Mouse (Mus musculus) MEL (cell line): ENCODE data around the gene Frem1. TPM values are rescaled to one million over a fixed set of nuclear protein-coding genes. Genes with fewer than 3 reads are reported as not detected.

Experiments
- DNase-seq: peaks from one replicate; pipeline ENCODE4 v3.0.0; 2011; ENCODE audit warnings: low read depth, low spot score
- H3K27ac ChIP-seq: 2 replicates; pipeline ENCODE4 v1.5.1; 2012; ENCODE audit warnings: low read depth, mild to moderate bottlenecking, control low read depth, low read length, moderate library complexity; ENCODE audit not compliant: control insufficient read depth
- H3K27me3 ChIP-seq, 2 experiments: fragments of 150-350 bp in 1 of 2; sonication (generic) in 1 of 2; 2 replicates each; pipeline ENCODE4 v1.6.1; 2012; ENCODE audit warnings: low read length in 2 of 2, mild to moderate bottlenecking in 2 of 2, improper control_type of control experiment in 1 of 2, moderate library complexity in 1 of 2; ENCODE audit not compliant: insufficient read depth in 2 of 2, control insufficient read depth in 1 of 2
- H3K36me3 ChIP-seq, 2 experiments: 2 replicates each; pipeline ENCODE4 v1.6.1; 2012 to 2014; ENCODE audit warnings: low read length in 2 of 2, improper control_type of control experiment in 1 of 2, inconsistent platforms in 1 of 2, mild to moderate bottlenecking in 1 of 2; ENCODE audit not compliant: insufficient read depth in 2 of 2, control insufficient read depth in 1 of 2
- H3K4me1 ChIP-seq, 2 experiments: fragments of 150-350 bp in 1 of 2; sonication (generic) in 1 of 2; 2 replicates each; pipeline ENCODE4 v1.6.1; 2012; ENCODE audit warnings: low read length in 2 of 2, improper control_type of control experiment in 1 of 2, mild to moderate bottlenecking in 1 of 2; ENCODE audit not compliant: insufficient read depth in 2 of 2, control insufficient read depth in 1 of 2
- H3K4me3 ChIP-seq, 2 experiments: fragments of 150-350 bp in 1 of 2; sonication (generic) in 1 of 2; 2 replicates each; pipeline ENCODE4 v1.5.1; 2012; ENCODE audit warnings: low read depth in 2 of 2, low read length in 2 of 2, mild to moderate bottlenecking in 2 of 2, moderate library complexity in 2 of 2, control low read depth in 1 of 2, improper control_type of control experiment in 1 of 2; ENCODE audit not compliant: control insufficient read depth in 1 of 2, insufficient read depth in 1 of 2
- H3K79me2 ChIP-seq: 2 replicates; pipeline ENCODE4 v1.6.1; 2012; ENCODE audit warnings: mild to moderate bottlenecking, low read length, moderate library complexity; ENCODE audit not compliant: control insufficient read depth, poor library complexity, insufficient read depth
- H3K9ac ChIP-seq: 2 replicates; pipeline ENCODE4 v1.6.1; 2012; ENCODE audit warnings: low read depth, mild to moderate bottlenecking, control low read depth, low read length, moderate library complexity; ENCODE audit not compliant: control insufficient read depth, poor library complexity, severe bottlenecking
- H3K9me3 ChIP-seq: fragments of 150-350 bp; sonication (generic); replicated peaks from 2 replicates; pipeline ENCODE4 v1.6.1; 2012; ENCODE audit warnings: mild to moderate bottlenecking, low read length, improper control_type of control experiment, moderate library complexity; ENCODE audit not compliant: insufficient read depth
- CHD1 ChIP-seq: IDR thresholded peaks from 2 replicates; pipeline ENCODE4 v1.6.1; 2012; ENCODE audit warnings: low read depth, mild to moderate bottlenecking, inconsistent platforms, low read length, improper control_type of control experiment
- CHD2 ChIP-seq: IDR thresholded peaks from 2 replicates; pipeline ENCODE4 v1.6.1; 2011; ENCODE audit warnings: low read length, improper control_type of control experiment
- E2F4 ChIP-seq: IDR thresholded peaks from 2 replicates; pipeline ENCODE4 v1.6.1; 2011; ENCODE audit warnings: low read depth, low read length, improper control_type of control experiment, borderline replicate concordance
- ELF1 ChIP-seq: IDR thresholded peaks from 2 replicates; pipeline ENCODE4 v1.6.1; 2014; ENCODE audit warnings: low read depth, mild to moderate bottlenecking, inconsistent platforms, low read length, improper control_type of control experiment, moderate library complexity
- EP300 ChIP-seq, 2 experiments: IDR thresholded peaks; 2 replicates each; pipeline ENCODE4 v1.6.1; 2011; ENCODE audit warnings: improper control_type of control experiment in 2 of 2, low read length in 2 of 2, low read depth in 1 of 2, mild to moderate bottlenecking in 1 of 2
- GABPA ChIP-seq: IDR thresholded peaks from 2 replicates; pipeline ENCODE4 v1.6.1; 2012; ENCODE audit warnings: low read depth, mild to moderate bottlenecking, inconsistent platforms, low read length, improper control_type of control experiment, moderate library complexity
- JUND ChIP-seq: IDR thresholded peaks from 2 replicates; pipeline ENCODE4 v1.6.1; 2011; ENCODE audit warnings: low read depth, mild to moderate bottlenecking, improper control_type of control experiment, low read length
- KAT2A ChIP-seq: conservative IDR thresholded peaks from 2 replicates; pipeline ENCODE4 v1.6.1; 2012; ENCODE audit warnings: low read depth, low read length, improper control_type of control experiment, inconsistent platforms
- MAX ChIP-seq: IDR thresholded peaks from 2 replicates; pipeline ENCODE4 v1.6.1; 2011; ENCODE audit warnings: low read length, improper control_type of control experiment
- MEF2A ChIP-seq: IDR thresholded peaks from 2 replicates; pipeline ENCODE4 v1.6.1; 2014; ENCODE audit warnings: low read depth, mild to moderate bottlenecking, inconsistent platforms, low read length, improper control_type of control experiment; ENCODE audit not compliant: poor library complexity, insufficient replicate concordance, severe bottlenecking; ENCODE audit errors: extremely low read depth
- MXI1 ChIP-seq: IDR thresholded peaks from 2 replicates; pipeline ENCODE4 v1.6.1; 2011; ENCODE audit warnings: mild to moderate bottlenecking, low read depth, low read length, improper control_type of control experiment
- MYC ChIP-seq: IDR thresholded peaks from 2 replicates; pipeline ENCODE4 v1.6.1; 2011; ENCODE audit warnings: low read depth, mild to moderate bottlenecking, low read length, improper control_type of control experiment, moderate library complexity
- POLR2A ChIP-seq, 2 experiments: IDR thresholded peaks; 2 replicates each; pipeline ENCODE4 v1.6.1; 2011 to 2012; ENCODE audit warnings: low read length in 2 of 2, mild to moderate bottlenecking in 2 of 2, control low read depth in 1 of 2, improper control_type of control experiment in 1 of 2, low read depth in 1 of 2, moderate library complexity in 1 of 2; ENCODE audit not compliant: control insufficient read depth in 1 of 2, insufficient read depth in 1 of 2, poor library complexity in 1 of 2
- POLR2AphosphoS2 ChIP-seq: IDR thresholded peaks from 2 replicates; pipeline ENCODE4 v1.6.1; 2011; ENCODE audit warnings: low read length, improper control_type of control experiment
- RAD21 ChIP-seq: IDR thresholded peaks from 2 replicates; pipeline ENCODE4 v1.6.1; 2011; ENCODE audit warnings: mild to moderate bottlenecking, low read depth, low read length, improper control_type of control experiment
- RCOR1 ChIP-seq: IDR thresholded peaks from 2 replicates; pipeline ENCODE4 v1.6.1; 2012; ENCODE audit warnings: low read depth, mild to moderate bottlenecking, inconsistent platforms, low read length, improper control_type of control experiment
- TAL1 ChIP-seq: IDR thresholded peaks from 2 replicates; pipeline ENCODE4 v1.6.1; 2012; ENCODE audit warnings: mild to moderate bottlenecking, inconsistent platforms, low read length, moderate library complexity, mixed read lengths
- TBP ChIP-seq: IDR thresholded peaks from 2 replicates; pipeline ENCODE4 v1.8.0; 2011; ENCODE audit warnings: low read depth, low read length, improper control_type of control experiment
- TCF12 ChIP-seq: IDR thresholded peaks from 2 replicates; pipeline ENCODE4 v1.6.1; 2014; ENCODE audit warnings: low read depth, mild to moderate bottlenecking, inconsistent platforms, low read length, improper control_type of control experiment, moderate library complexity
- UBTF ChIP-seq: IDR thresholded peaks from 2 replicates; pipeline ENCODE4 v1.6.1; 2012; ENCODE audit warnings: low read depth, mild to moderate bottlenecking, inconsistent platforms, low read length, improper control_type of control experiment, moderate library complexity, borderline replicate concordance; ENCODE audit not compliant: insufficient read depth
- USF2 ChIP-seq, 2 experiments: IDR thresholded peaks; 2 replicates each; pipeline ENCODE4 v1.6.1; 2011 to 2012; ENCODE audit warnings: improper control_type of control experiment in 2 of 2, low read length in 2 of 2, borderline replicate concordance in 1 of 2, inconsistent platforms in 1 of 2, low read depth in 1 of 2, mild to moderate bottlenecking in 1 of 2; ENCODE audit not compliant: insufficient read depth in 1 of 2
- ZC3H11A ChIP-seq: IDR thresholded peaks from 2 replicates; pipeline ENCODE4 v1.6.1; 2012; ENCODE audit warnings: low read depth, mild to moderate bottlenecking, inconsistent platforms, low read length, improper control_type of control experiment
- polyA plus RNA-seq, 2 experiments: library from polyadenylated mRNA; stranded (reverse) in 1 of 2; unstranded in 1 of 2; fragments of >175 nt in 1 of 2; fragments of >200 nt in 1 of 2; gene quantifications; 2 replicates each; pipeline versions ENCODE4 v1.2.1 to v1.2.4; 2012; ENCODE audit warnings: low replicate concordance in 2 of 2, low read depth in 1 of 2; ENCODE audit not compliant: insufficient read length in 2 of 2, insufficient read depth in 1 of 2, missing spikeins in 1 of 2
- total RNA-seq: library from RNA; depleted of rRNA; stranded (reverse); fragments of 300-350 nt; gene quantifications from 2 replicates; pipeline ENCODE4 v1.2.3, GENCODE M21; 2012

The Frem1 gene
- total and polyA plus RNA-seq, 3 experiments, result not detected

GRCm38 (mm10) chr4:82867111-82867510 is 185.0 kb downstream of the Frem1 start:
- no peaks in the 10 kb centered on the region for H3K4me1 ChIP-seq
- no peak overlapping the region for H3K27ac ChIP-seq
- DNase-seq, result no peak
- H3K9me3 ChIP-seq, result no peaks in the 10 kb centered on the region
- H3K27me3 ChIP-seq, result no peaks in the 10 kb centered on the region
- no peaks in the 10 kb centered on the region for H3K79me2 ChIP-seq
- H3K9ac ChIP-seq, result no peak overlapping the region
- no peak overlapping the region for H3K4me3 ChIP-seq
- TF ChIP-seq MAX, result no peak
- TF ChIP-seq E2F4, result no peak
- TF ChIP-seq ELF1, result no peak
- no peak for TF ChIP-seq MEF2A
- no peak for TF ChIP-seq CHD2
- no peak for TF ChIP-seq MXI1
- no peak for TF ChIP-seq TCF12
- TF ChIP-seq MYC, result no peak
- no peak for TF ChIP-seq JUND
- no peak for TF ChIP-seq RCOR1
- no peak for TF ChIP-seq GABPA
- no peak for TF ChIP-seq ZC3H11A
- TF ChIP-seq USF2 (IDR thresholded peaks at IDR 0.05; ENCODE audit: borderline replicate concordance in 1 of 2, insufficient read depth in 1 of 2, low read depth in 1 of 2, low read length in 2 of 2), result no peak
- TF ChIP-seq KAT2A, result no peak
- H3K36me3 ChIP-seq, result no peaks in the 10 kb centered on the region

- Histone ChIP-seq H3K4me1 (no peaks in the 10 kb centered on the region), H3K79me2 (no peaks in the 10 kb centered on the region), H3K27me3 (no peaks in the 10 kb centered on the region)
Observed at GRCm38 (mm10) chr4:82864974-82865699, 187.0 kb downstream of the Frem1 start.

More at GRCm38 (mm10) chr4:82864974-82865699, 187.0 kb downstream of the Frem1 start:
- Histone ChIP-seq H3K36me3 (no peaks in the 10 kb centered on the region; a peak in 1 of 4 replicates), H3K9ac (no peak overlapping the region), H3K9me3 (no peaks in the 10 kb centered on the region), H3K27ac (no peak overlapping the region), H3K4me3 (no peak overlapping the region)
- TF ChIP-seq RAD21, result no peak
- TF ChIP-seq TAL1, result no peak
- TF ChIP-seq POLR2AphosphoS2, result no peak
- TF ChIP-seq TBP, result no peak
- no peak for TF ChIP-seq EP300 (IDR thresholded peaks at IDR 0.05; ENCODE audit: low read depth in 1 of 2, low read length in 2 of 2)
- TF ChIP-seq CHD2, result no peak
- no peak for TF ChIP-seq UBTF
- TF ChIP-seq ZC3H11A, result no peak
- TF ChIP-seq CHD1, result no peak
- no peak for TF ChIP-seq MXI1
- TF ChIP-seq POLR2A (IDR thresholded peaks at IDR 0.05; ENCODE audit: control insufficient read depth in 1 of 2, insufficient read depth in 1 of 2, low read depth in 1 of 2, low read length in 2 of 2, poor library complexity in 1 of 2), result no peak
- no peak for TF ChIP-seq MYC
- no peak for DNase-seq
